Mouse (Mus musculus) ES-E14 (cell line): ENCODE measurements around the gene Slc9a9. TPM values are rescaled to one million over a fixed set of nuclear protein-coding genes. Genes with fewer than 3 reads are reported as not detected.

ENCODE experiments used
- DNase-seq: peaks from one replicate; pipeline ENCODE4 v3.0.0-alpha.2; 2013; ENCODE audit warnings: low read depth, low spot score
- H3K27ac ChIP-seq: 2 replicates; pipeline ENCODE4 v1.5.1; 2012; ENCODE audit warnings: low read depth, mild to moderate bottlenecking, low read length, moderate library complexity, mixed read lengths; ENCODE audit not compliant: poor library complexity, insufficient read depth, severe bottlenecking
- H3K36me3 ChIP-seq: 2 replicates; pipeline ENCODE4 v1.6.1; 2012; ENCODE audit warnings: mild to moderate bottlenecking, low read length, moderate library complexity, mixed read lengths; ENCODE audit not compliant: control insufficient read depth, poor library complexity, insufficient read depth, severe bottlenecking
- H3K4me1 ChIP-seq, 2 experiments: fragments of 150-350 bp in 1 of 2; sonication (generic) in 1 of 2; 2 replicates each; pipeline ENCODE4 v1.6.1; 2012; ENCODE audit warnings: low read length in 2 of 2, mild to moderate bottlenecking in 1 of 2, mixed read lengths in 1 of 2; ENCODE audit not compliant: control insufficient read depth in 2 of 2, insufficient read depth in 2 of 2, poor library complexity in 1 of 2
- H3K4me3 ChIP-seq, 2 experiments: fragments of 150-350 bp in 1 of 2; sonication (generic) in 1 of 2; 2 replicates each; pipeline ENCODE4 v1.5.1; 2012; ENCODE audit warnings: low read length in 2 of 2, low read depth in 1 of 2, mild to moderate bottlenecking in 1 of 2, mixed read lengths in 1 of 2; ENCODE audit not compliant: insufficient read depth in 1 of 2, poor library complexity in 1 of 2, severe bottlenecking in 1 of 2
- H3K9ac ChIP-seq: 2 replicates; pipeline ENCODE4 v1.6.1; 2012; ENCODE audit warnings: low read depth, mild to moderate bottlenecking, low read length, mixed read lengths; ENCODE audit not compliant: poor library complexity, insufficient read depth, severe bottlenecking
- H3K9me3 ChIP-seq: fragments of 150-350 bp; sonication (generic); 2 replicates; pipeline ENCODE4 v1.6.1; 2012; ENCODE audit warnings: low read depth, mild to moderate bottlenecking, low read length; ENCODE audit not compliant: control insufficient read depth, insufficient read depth
- CHD2 ChIP-seq: IDR thresholded peaks from 2 replicates; pipeline ENCODE4 v1.6.1; 2014; ENCODE audit warnings: mild to moderate bottlenecking, low read depth, low read length, inconsistent platforms
- HCFC1 ChIP-seq: IDR thresholded peaks from 2 replicates; pipeline ENCODE4 v1.6.1; 2012; ENCODE audit warnings: low read length, inconsistent platforms, borderline replicate concordance; ENCODE audit not compliant: insufficient read depth
- MAFK ChIP-seq: IDR thresholded peaks from 2 replicates; pipeline ENCODE4 v1.6.1; 2014; ENCODE audit warnings: mild to moderate bottlenecking, low read depth, low read length, inconsistent platforms; ENCODE audit not compliant: insufficient read depth
- ZC3H11A ChIP-seq: IDR thresholded peaks from 2 replicates; pipeline ENCODE4 v1.6.1; 2012; ENCODE audit warnings: low read depth, mild to moderate bottlenecking, inconsistent platforms, low read length, borderline replicate concordance
- ZNF384 ChIP-seq: IDR thresholded peaks from 2 replicates; pipeline ENCODE4 v1.6.1; 2012; ENCODE audit warnings: low read depth, low read length, inconsistent platforms
- in situ Hi-C, 2 experiments: fragments of 600-800 bp; cut with MboI; formaldehyde crosslinking; loops; one replicate each; pipeline ENCODE4 v1.15.1; 2025; ENCODE audit warnings: low sequenced_read_pairs in 2 of 2, inconsistent platforms in 1 of 2; ENCODE audit not compliant: unreplicated experiment in 2 of 2
- total RNA-seq: library from RNA; depleted of rRNA; stranded (reverse); fragments of 300-350 nt; gene quantifications from 2 replicates; pipeline ENCODE4 v1.2.3, GENCODE M21; 2012

The Slc9a9 gene
- total RNA-seq, 1 experiment = 0.13 TPM

DNA sequence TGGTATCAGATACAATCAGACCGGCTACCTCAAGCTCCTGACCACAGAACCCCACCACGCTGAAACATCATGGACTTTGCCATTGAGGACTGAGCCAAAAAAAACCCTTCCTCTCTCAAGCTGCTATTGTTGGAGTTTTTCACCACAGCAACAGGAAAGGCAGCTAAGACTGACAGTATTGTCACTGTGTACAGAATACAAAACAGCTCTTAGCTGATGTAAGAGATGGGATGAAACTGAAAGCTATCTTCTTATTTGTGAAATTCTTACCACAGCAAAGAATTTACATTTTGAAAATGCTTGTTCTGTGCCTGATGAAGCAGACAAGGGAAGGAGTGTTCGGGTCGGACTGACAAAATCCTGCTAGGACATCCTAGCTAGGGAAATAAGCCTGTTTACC lies 584.5 kb downstream of the Slc9a9 start:
- in situ Hi-C loops = no loop called here
- Histone ChIP-seq H3K4me1 (no peaks in the 10 kb centered on the region), H3K36me3 (no peaks in the 10 kb centered on the region), H3K9me3 (no peaks in the 10 kb centered on the region), H3K9ac (no peak overlapping the region), H3K4me3 (no peak overlapping the region), H3K27ac (no peak overlapping the region)
- DNase-seq = no peak
- no peak for TF ChIP-seq MAFK
- no peak for TF ChIP-seq ZNF384

DNA sequence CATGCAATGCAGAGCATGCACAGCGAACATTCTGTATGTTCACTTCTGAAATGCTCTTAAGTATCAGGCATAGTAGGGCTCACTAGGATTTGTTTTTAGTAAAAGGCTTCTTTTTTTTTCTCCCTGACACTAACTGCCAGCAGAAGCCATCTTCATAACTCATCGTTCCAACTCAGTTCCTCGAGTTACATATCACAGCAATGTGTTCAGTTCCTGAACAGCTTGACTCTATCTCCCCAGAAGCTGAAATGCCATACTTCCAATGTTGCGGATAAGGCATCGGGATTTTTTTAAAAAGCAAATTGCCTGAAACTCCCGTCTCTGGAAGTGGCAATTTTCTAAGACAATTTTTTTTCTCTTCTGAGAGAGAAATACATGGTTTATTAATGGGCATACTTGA lies 586.1 kb downstream of the Slc9a9 start:
- H3K27ac ChIP-seq = no peak overlapping the region
- TF ChIP-seq MAFK (no peak), ZC3H11A (no peak), ZNF384 (no peak), HCFC1 (no peak), CHD2 (no peak)
- no peak overlapping the region for H3K9ac ChIP-seq
- no peak for DNase-seq
- H3K4me1 ChIP-seq = no peaks in the 10 kb centered on the region
- no peaks in the 10 kb centered on the region for H3K36me3 ChIP-seq
- H3K9me3 ChIP-seq = no peaks in the 10 kb centered on the region
- no peak overlapping the region for H3K4me3 ChIP-seq
- in situ Hi-C loops = no loop called here

DNA sequence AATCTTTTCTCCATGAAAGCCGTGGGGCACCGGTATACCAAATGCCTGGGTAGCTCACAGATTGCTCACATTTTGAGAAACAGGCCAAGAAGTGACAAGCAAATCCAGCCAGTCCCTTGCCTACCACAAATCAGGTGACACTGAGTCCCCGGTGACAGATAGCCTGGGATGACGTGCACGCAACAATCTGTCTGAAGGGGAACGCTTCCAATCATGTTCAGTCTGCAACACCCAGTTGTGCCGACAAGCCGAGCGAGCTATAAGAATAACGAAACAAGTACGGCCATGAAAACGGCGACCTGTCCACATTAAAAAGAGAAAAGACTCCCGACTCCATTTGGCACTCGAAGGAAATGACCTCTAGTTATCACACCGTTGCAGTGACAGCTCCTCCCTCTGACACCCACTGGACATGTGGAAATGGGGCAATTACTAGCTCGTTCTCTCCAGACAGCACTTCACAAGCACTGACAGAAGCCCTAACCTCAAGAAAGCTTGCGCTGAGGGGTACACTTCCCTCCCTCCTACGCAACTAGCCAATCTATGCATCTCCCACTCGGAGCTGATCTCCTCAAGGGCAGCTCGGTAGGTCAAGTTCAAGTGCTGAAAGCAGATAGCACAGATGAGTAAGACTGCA lies 587.1 kb downstream of the Slc9a9 start:
- H3K4me3 ChIP-seq = no peak overlapping the region
- H3K27ac ChIP-seq = no peak overlapping the region; the same call in 1 of the 2 replicates
- H3K9ac ChIP-seq = no peak overlapping the region
- H3K9me3 ChIP-seq = no peaks in the 10 kb centered on the region
- H3K36me3 ChIP-seq = no peaks in the 10 kb centered on the region
- H3K4me1 ChIP-seq = no peaks in the 10 kb centered on the region
- no peak for TF ChIP-seq ZC3H11A
- no peak for TF ChIP-seq ZNF384
- TF ChIP-seq CHD2 = no peak
- TF ChIP-seq HCFC1 = no peak
- no peak for TF ChIP-seq MAFK
- DNase-seq = no peak
- in situ Hi-C loops = no loop called here

DNA sequence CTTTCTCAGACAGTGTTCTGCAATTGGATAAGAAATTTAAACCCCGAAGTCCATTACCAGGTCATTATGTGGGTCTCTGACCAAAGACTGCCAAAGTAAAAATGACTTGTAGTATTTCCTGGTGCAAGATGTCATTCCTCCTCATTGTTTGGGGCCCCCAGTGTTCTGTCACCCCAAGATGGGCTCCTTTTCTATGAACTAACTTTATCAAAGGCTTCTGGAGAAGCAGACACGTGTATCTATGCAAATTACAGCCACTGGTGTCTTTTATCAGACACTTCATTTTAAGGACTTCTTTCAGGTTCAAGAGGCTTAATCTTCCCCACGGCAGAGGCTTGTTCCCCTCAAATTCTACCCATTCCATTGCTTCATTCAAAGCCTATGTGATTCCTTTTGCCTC lies 593.1 kb downstream of the Slc9a9 start:
- no peak for TF ChIP-seq CHD2
- in situ Hi-C loops = no loop called here

DNA sequence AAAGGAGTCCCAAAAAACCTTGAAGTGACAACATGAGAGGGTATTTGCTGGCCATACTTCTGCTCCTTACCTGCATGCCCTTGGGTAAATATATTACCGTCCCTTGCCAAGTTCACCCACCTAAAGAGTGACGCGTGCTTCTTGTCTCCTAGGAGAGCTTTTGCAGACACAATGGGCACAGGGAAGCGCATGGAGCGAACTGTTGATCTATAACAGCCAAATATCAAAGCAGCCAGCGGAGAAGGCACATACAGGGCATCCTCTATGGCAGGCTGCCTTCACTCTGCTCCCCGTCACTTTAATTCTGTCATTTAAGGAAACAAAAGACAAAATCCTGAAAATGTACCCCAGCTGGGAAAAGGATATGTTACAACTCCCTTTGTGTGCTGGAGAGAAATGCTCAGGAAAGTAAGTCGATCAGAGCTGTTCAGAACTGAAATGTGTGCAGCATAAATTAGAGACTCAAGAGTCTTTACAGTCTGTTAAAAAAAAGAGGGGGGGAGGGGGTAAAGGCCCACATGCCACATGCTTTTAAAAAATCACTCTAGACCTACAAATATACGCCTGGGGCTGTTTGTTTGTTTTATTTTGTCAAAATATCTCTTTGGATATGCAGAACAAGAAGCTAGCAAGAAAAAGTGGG lies 594.3 kb downstream of the Slc9a9 start:
- TF ChIP-seq CHD2 (no peak), ZC3H11A (no peak), ZNF384 (no peak), HCFC1 (no peak), MAFK (no peak)

More for the DNA sequence above, 593.1 kb downstream of the Slc9a9 start:
- H3K4me3 ChIP-seq = no peak overlapping the region
- H3K4me1 ChIP-seq = no peaks in the 10 kb centered on the region
- H3K9me3 ChIP-seq = no peaks in the 10 kb centered on the region
- no peak overlapping the region for H3K9ac ChIP-seq
- DNase-seq = no peak
- H3K27ac ChIP-seq = no peak overlapping the region
- no peaks in the 10 kb centered on the region for H3K36me3 ChIP-seq

More for the DNA sequence above, 594.3 kb downstream of the Slc9a9 start:
- no peak for DNase-seq
- Histone ChIP-seq H3K9ac (no peak overlapping the region), H3K4me1 (no peaks in the 10 kb centered on the region), H3K9me3 (no peaks in the 10 kb centered on the region), H3K36me3 (no peaks in the 10 kb centered on the region), H3K27ac (no peak overlapping the region), H3K4me3 (no peak overlapping the region)
- in situ Hi-C loops = no loop called here
